Comparison of ENCODE assay signal across 9 mouse cellular contexts in the genomic region with DNA sequence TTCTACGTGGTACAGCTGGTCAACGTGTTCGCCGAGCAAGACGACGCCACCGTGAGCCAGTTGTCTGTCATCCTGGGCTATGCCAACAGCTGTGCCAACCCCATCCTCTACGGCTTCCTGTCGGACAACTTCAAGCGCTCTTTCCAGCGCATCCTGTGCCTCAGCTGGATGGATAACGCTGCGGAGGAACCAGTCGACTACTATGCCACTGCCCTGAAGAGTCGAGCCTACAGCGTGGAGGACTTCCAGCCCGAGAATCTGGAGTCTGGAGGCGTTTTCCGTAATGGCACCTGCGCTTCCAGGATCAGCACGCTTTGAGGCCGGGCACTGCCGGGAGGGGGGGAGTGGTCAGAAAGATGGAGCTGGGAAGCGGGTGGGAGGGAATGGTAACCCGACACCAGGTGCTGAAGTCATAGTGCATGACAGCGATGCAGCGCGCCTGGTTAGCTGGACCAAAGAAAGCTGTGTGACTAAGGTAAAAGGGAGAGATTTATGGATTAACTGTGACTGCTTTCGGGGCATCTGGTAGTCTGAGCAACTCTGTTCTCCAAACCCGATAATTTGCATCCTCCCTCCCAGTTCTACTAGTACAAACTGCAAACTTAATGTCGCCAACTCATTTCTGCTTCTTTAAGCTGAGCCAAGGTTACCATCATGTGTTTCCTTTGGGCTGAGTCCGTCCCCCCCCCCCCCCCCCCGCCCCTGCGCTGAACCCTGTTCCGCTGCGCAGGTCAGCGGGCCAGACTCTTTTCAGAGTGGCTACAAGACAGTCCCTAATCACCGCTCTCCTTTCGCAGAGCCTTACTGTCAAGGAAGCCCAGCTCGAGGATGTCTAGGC. TPM values are rescaled to one million over a fixed set of nuclear protein-coding genes. Genes with fewer than 3 reads are reported as not detected.
DNase-seq lines count a peak whose midpoint lies in the region; ATAC-seq lines count a peak whose summit lies in the region.
"Had no signal": no experiment of that assay in that cellular context is flagged by ENCODE, and none has a peak within 500 bp of the region (broad histone marks: within the 10 kb centered on the region; RNA-seq: fewer than 3 reads in every experiment).

No protein-coding gene starts in this region.

- under 1% methylated on average over 40 of the region's 40 CpGs for WGBS in embryonic facial prominence, embryonic 10.5 days

- ATAC-seq in megakaryocyte progenitor cell, adult 5-6 weeks (replicated peaks; ENCODE audit: poor library complexity), result 0 out of 2 replicates have a peak, but pooled peaks have one; percentile 3
- no peak for ATAC-seq in inflammation-experienced regulatory T-cells, adult 6 months

- H3K4me3 ChIP-seq in embryonic facial prominence, embryonic 10.5 days, result peak overlapping the region; percentile 63

- no peaks in the 10 kb centered on the region for H3K9me3 ChIP-seq in embryonic facial prominence, embryonic 10.5 days

- no peaks in the 10 kb centered on the region for H3K36me3 ChIP-seq in embryonic facial prominence, embryonic 10.5 days (replicated peaks)

- H3K4me1 ChIP-seq in embryonic facial prominence, embryonic 10.5 days, result peaks cover 39% of the 10 kb centered on the region

- no peak overlapping the region for H3K27ac ChIP-seq in embryonic facial prominence, embryonic 10.5 days (replicated peaks)

- H3K27me3 ChIP-seq in embryonic facial prominence, embryonic 10.5 days (replicated peaks; ENCODE audit: low read depth, poor library complexity, severe bottlenecking), result peaks cover 78% of the 10 kb centered on the region

- DNase-seq in cerebellum, postnatal 14 days, result peak; percentile 22 to 31
- no peak for DNase-seq in cerebellum, adult 9-11 months
- peak; percentile 80 for DNase-seq in embryonic facial prominence, embryonic 10.5 days (ENCODE audit: low spot score)
- peak; percentile 4 to 6 for DNase-seq in heart, postnatal 36 days
- DNase-seq in kidney, postnatal 4 days, result peak; percentile 64 to 79
- DNase-seq in yolk sac, embryonic 10.5 days (ENCODE audit: low spot score), result peak; percentile 22

- intact Hi-C loops in heart, postnatal 36 days (cut with DNase I), result loop anchor here (1.0 to 10.0 kb wide), 4 partner anchors 55 to 421 kb away; no protein-coding TSS in a partner anchor

RNA-seq across cellular contexts. Expression of a gene that starts 2.1 kb away (rescaled TPM):
- polyA plus RNA-seq in embryonic facial prominence, embryonic 10.5 days (2016; fragmentation: Nextera tagmentation; extraction: Ambion mirVana), result 0.29 and 0.65 TPM in 2 replicates
- total RNA-seq in heart, postnatal 36 days (2021), result under 1 TPM in 1 of 2 experiments, not detected in 1; 0.14 TPM
- total RNA-seq in megakaryocyte progenitor cell, adult 5-6 weeks (2015), result not detected in 2 replicates
- not detected in 2 replicates for total RNA-seq in megakaryocyte progenitor cell, adult 5-6 weeks (2017)
- polyA plus RNA-seq in inflammation-experienced regulatory T-cells, adult 6 months (2017; shearing (Covaris generic)), result not detected
- polyA plus RNA-seq: spleen, adult 2 months had no signal

RNA-seq across cellular contexts. Expression of a gene that starts 55.4 kb away (rescaled TPM):
- 3.7 and 4.7 TPM in 2 replicates for polyA plus RNA-seq in embryonic facial prominence, embryonic 10.5 days (2016; fragmentation: Nextera tagmentation; extraction: Ambion mirVana)
- total RNA-seq in heart, postnatal 36 days (2021), result 10 to 100 TPM; 15.3 to 19.0 TPM
- not detected in 2 replicates for total RNA-seq in megakaryocyte progenitor cell, adult 5-6 weeks (2015)
- total RNA-seq in megakaryocyte progenitor cell, adult 5-6 weeks (2017), result not detected in 2 replicates
- not detected for polyA plus RNA-seq in inflammation-experienced regulatory T-cells, adult 6 months (2017; shearing (Covaris generic))

Comparison
In these comparisons a context has a peak if more than half of its experiments do, and no peak if none do; other contexts are left out.
1. RNA of a gene that starts 55.4 kb away (total RNA-seq): 15.3 to 19.0 TPM in heart, postnatal 36 days; not detected in megakaryocyte progenitor cell, adult 5-6 weeks; every median in the first group is over 10 times any median in the second.